Mouse (Mus musculus): ENCODE results near the gene Cck.
"Not testable (repeated sequence)": the region's sequence is repeated elsewhere in the genome, so short reads cannot be mapped to it uniquely, and the experiment has no call there.

Cck gene

GRCm38 (mm10) chr9:121458466-121458865, 37.0 kb downstream of the Cck start:
- DNase-seq = peak; percentile 59

GRCm38 (mm10) chr9:121456739-121457515, 38.6 kb downstream of the Cck start:
- DNase-seq = no peak

- no peak for DNase-seq
These were observed 40.6 kb downstream of the Cck start for GRCm38 (mm10) chr9:121454891-121455290.

GRCm38 (mm10) chr9:121452342-121452942, 43.1 kb downstream of the Cck start:
- DNase-seq = not testable (repeated sequence)

GRCm38 (mm10) chr9:121446431-121446831, 49.1 kb downstream of the Cck start:
- no peak for DNase-seq

- peak; percentile 70 for DNase-seq
These were observed 50.1 kb downstream of the Cck start for GRCm38 (mm10) chr9:121445364-121445763.

GRCm38 (mm10) chr9:121444367-121444707, 51.2 kb downstream of the Cck start:
- no peak for DNase-seq

- no peak for DNase-seq
These were observed 51.7 kb downstream of the Cck start for GRCm38 (mm10) chr9:121443696-121444366.

GRCm38 (mm10) chr9:121442145-121442544, 53.3 kb downstream of the Cck start:
- DNase-seq = no peak
